Mouse (Mus musculus) right cerebral cortex, postnatal 14 days (tissue): ENCODE results near the gene Kif1c.

ENCODE experiments used
- DNase-seq: peaks from one replicate; pipeline ENCODE4 v3.0.0; 2022

The Kif1c gene

DNA sequence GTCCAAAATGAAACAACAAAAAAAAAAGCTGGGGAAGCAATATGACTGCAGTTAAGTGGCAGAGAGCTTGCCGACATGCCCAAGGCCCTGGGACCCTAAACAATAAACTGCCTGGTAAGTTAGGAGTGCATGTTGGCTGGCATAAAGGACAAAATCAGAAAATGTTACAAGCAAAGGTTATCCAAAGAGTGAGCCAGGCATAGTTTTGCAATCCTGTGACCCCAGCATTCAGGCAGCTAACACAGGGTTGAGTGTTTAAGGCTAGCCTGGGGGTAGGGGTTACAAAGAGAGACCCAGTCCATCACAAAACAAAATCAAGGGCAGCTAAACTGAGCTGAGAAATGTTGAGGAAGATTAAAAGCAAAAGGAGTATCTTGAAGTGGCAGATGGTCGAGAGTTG lies 1.3 kb upstream of the Kif1c start:
- no peak for DNase-seq

DNA sequence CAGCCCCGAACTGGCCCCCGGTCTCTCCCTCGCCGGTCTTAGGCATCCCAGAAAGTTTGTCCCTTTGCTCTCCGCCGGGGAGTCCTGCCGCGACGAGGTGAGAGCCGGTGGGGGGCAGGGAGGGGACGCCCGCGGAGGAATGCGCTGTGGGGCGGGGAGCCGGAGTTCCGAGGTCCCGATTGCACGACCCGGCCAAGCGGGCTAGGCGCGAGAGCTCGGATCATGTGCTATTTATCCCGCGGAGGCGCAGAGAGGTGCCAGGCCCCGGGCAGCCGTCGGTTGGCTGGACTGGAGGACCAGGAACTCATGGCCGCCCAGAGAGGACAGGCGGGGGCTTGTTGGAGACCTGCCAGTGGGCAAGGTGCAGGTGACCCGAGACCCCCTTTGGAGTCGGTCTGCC lies 265 bp downstream of the Kif1c start:
- peak; percentile 64 for DNase-seq

DNA sequence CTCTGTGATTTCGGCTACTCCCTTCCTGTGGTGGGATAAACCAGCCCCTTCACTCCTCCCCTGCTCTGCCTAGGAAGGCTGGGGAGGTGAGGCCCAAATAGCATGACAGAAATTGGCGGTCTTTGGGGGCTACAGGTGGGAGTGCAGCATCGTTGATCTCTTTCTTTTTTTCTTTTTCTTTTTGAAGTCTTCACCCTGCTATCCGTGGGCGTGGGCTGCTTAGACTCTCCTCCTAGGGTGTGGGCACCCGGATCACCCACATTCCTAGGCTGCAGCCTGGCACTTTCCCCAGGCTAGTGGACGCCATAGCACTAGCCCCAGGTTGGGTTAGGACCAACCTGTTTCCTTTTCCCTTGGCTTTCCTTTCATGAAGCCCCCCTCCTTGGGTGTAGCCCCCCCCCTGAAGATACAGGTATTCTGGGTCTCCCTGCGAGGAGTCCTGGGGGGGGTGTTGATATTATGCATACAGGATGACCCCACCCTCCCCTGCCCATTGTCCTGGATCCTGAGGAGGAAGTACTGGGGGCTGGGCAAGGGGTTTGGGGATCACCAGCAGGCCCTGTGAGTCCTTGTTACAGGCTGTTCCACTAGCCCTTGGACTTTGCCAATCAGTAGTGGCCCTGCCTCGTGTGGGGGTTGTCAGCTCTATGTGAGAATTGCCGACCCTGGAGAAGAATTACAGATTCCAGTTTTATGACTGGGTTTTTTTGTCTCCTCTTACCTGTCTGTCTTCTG lies 1.0 kb downstream of the Kif1c start:
- no peak for DNase-seq

DNA sequence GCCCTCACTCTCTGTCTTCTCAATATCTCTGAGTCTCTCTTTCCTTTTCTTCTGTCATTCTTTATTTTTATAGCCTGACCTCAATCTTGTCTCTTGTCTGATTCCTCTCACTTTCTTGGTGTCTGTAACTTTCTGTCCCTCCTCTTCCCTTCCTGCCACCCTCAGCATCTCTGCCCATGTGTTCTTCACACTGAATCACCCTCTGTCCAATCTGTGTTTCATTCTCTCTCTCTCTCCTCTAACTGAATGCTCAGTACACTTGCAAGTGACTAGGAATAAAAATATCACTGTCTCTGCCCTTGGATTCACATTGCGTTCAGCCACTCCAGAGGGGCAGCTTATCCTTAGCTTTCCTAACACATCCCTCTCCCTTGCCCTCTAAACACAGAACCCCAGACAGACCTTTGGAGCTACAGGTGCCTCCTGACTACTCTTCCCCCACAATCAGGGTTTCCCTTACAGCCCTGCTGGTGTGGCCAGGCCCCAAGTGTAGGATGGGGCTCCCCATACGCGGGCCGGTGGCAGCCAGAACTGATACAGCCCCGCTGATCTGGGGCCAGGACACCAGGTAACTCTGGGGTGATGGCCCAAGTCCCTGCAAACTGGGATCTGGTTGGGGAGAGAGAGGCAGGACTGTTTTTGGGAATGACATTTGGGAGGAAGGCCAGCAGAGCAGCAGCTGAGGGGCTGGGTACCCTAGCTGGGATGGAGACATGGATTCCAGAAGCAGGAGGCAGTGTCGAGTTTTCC lies 1.8 kb downstream of the Kif1c start:
- DNase-seq, result no peak

DNA sequence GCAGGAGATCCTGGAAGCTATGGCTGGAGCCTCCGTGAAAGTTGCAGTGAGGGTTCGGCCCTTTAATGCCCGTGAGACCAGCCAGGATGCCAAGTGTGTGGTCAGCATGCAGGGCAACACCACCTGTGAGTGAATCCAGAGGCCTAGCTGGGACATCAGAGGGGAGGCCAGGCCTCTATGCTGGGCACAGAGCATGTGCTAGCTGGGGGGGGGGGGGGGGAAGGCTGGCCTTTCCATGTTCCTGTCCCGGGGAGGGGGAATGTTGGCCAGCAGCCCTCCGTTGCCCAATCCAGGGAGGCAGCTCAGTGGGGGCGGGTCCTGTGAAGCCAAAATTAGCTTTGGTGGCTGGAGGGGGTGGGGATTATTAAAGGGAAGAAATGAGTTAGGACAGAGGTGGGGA lies 2.4 kb downstream of the Kif1c start:
- DNase-seq, result no peak

DNA sequence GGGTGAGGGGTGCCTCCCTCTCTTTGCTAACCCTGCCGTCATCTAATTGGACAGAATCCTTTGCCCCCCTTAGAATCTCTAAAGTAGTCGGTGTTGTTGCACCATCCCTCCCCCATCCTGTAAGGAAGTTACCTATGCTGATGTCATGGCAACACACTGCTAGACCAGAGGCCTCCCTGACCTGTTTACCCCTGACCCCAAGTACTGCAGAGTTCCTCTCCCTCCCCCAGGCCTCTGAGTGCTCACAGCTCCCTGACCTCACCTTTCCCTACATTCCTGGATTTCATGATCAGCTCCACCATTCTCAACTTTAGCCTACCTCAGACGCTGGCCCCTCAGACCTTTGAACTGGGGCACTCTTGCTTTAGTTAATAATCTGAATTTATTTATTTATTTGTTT lies 5.8 kb downstream of the Kif1c start:
- DNase-seq, result no peak

DNA sequence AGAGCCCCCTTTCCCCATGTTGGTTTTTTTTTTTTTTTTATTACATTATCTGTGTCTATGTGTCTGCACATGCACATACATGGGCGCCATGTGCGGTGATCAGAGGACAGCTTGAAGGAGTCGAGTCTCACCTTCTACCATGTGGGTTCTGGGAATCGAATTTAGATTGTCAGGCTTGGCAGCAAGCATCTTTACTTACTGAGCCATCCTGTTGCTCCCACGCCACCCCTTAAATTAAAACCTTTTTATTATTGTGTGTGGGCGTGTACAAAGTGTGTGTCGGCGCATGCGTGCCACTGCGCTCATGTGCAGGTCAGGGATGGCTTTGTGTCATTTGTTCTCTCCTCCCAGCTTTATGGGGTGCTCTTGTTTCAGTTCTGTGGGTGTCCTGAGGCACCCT lies 10.7 kb downstream of the Kif1c start:
- no peak for DNase-seq

DNA sequence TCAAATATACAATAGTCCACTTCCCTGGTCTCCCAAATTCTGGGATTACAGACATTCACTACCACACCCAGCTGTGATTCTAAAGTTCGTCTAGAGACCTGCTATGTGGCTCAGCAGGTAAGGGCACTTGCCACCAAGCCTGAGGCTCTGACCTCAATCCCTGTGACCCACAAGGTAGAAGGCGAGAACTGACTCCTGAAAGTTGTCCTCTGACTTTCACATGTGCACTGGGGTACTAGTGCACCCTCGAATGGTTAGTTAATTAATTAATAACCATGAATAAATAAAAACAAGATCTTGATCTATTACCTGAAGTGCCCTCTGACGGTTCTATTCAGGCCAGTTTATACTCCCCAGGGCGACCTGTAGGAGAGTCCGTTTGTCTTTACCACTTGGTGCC lies 12.9 kb downstream of the Kif1c start:
- no peak for DNase-seq

DNA sequence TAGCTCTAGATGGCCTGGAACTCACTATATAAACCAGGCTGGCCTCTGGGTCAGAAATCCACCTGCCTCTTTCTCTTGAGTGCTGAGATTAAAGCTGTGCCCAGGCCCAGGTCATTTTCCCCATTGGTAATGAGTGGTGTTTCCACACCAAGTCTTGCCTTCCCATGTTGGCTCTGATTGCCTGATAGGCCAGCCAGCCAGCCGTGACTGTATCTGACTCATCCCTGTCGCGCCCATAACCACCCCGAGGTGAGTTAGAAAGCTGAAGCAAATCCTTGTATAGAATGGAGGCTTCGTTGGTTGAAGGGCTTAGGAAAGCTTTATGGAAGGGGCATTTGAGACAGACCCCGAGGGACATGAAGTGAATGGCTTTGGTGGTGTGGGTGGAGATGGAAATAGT lies 15.5 kb downstream of the Kif1c start:
- no peak for DNase-seq

DNA sequence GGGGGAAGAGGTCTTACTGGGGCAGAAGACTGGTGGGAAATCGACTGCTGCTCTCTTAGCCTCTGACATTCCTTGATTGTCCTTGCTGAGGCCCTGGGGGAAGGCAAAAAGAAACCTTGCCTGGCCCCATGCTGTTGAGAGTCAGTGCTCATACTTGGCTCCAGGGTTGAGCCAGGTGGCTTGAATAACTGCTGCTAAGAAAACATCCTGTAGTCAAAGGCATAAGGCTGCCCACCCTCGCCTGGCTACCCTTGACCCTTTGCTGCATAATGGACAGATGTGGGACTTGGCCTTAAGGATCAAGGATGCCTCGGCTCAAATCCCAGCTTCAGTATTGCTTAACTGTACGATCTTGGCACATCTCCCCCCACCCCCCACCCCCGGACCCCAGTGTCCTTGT lies 18.1 kb downstream of the Kif1c start:
- no peak for DNase-seq

DNA sequence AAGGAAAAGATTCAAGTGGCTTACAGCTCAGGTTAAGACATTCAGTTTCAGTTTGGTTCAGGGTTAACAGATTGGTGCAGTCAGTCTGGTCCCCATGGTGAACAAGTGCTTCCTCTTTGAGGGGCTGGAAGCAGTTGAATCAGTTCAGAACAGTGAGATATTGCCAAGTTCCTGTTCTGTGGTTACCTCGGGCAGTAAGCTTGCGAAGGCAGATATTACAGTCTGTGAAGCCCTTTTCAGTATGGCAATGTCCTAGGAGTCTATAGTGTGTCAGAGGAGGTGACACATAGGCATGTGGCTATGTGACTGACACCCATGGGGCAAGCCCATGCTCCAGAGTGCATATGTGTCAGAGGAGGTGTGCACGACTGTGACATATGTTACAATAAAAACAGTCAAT lies 20.2 kb downstream of the Kif1c start:
- no peak for DNase-seq

DNA sequence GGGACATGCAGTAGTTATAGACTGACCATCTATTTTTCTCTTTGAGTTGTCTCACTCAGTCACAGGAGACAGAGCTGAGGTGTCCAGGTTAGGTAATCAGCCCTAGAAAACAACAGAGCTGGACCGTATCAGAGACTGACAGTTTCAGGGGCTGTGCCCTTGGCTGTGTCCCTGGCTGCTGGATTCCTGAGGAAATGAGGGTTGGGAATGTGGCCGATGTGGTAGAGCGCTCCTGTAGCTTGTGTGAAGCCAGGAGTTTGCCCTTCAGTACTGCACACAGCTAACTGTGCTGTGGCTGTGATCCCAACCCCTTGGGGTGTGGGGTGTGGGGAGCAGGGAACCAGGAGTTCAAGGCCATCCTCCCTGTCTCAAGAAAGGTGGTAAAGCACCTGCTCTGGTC lies 20.7 kb downstream of the Kif1c start:
- DNase-seq, result no peak

DNA sequence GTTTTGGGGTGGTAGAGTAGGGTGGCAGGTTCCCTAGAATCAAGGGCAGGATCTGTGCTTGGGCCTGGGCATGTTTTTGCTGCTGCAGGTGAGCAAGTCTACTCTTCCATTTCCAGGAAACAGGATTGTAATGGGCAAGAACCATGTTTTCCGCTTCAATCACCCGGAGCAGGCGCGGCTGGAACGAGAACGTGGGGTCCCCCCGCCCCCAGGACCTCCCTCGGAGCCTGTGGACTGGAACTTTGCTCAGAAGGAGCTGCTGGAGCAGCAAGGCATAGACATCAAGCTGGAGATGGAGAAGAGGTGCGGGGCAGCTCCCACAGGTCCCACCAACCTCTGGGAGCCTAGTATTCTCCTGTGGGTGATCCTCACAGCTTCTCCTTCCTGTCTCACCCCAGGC lies 24.4 kb downstream of the Kif1c start:
- DNase-seq, result no peak

DNA sequence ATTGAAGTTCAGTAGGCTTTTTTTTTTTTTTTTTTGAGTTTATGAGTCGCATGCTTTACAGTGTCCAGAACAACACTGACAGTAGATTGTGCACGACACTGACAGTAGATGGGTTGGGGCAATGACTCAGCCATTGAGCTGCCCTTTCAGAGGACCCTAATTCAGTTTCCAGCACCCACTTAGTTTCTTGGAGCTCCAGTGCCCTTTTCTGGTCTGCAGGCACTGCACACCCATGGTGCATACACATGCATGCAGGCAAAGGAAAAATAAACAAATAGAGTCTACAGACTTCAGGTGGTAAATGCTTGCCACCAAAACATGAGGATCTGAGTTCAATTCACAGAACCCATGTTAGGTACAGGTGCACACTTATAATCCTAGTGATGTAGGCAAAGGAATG lies 26.2 kb downstream of the Kif1c start:
- DNase-seq, result no peak

DNA sequence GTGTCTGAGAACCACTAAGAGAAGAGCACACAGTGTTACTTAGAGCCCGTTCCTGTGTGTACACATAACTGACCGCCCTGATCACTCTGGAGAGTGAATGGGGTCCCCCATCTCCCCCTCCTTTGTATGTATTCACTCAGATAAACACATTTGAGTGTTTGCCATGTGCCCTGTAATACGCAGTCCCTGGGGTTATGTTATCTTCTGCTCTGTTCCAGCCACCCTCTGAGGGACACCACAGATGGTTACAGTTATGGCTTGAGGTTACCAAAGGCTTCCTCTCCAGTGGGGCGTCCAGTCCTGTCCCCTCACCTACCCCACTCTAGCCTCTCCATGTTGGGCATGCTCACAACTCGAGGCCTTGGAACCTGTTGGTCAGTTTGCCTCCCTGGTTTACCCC lies 27.0 kb downstream of the Kif1c start:
- DNase-seq, result no peak

DNA sequence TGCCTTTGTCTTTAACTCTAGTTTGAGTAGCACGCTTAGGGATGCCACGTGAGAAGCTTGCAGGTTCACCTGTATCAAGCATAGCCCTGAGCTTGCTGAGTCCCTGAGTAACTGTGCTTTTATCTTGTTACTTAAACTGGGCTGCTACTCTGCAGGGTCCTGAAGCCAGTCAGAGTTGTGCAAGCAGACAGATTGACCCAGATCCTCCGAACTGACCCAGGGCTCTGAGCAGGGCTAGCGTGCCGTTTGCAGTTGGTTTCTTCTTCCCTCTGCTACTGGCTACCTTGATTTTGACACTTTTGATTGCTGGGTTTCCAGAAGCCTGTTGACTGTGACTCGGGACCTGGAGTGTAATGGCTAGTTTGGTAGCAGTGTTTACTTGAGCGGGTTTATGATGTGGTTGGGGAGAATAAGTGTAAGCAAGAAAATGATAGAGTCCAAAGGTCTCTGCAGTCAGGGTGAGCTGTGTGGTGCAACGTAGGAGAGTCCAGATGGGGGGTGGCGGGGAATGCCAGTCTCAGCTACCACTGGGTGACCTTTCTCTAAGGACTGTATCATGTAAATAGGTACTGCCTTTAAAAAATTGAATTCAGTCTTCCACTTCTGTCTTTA lies 30.2 kb downstream of the Kif1c start:
- no peak for DNase-seq

DNA sequence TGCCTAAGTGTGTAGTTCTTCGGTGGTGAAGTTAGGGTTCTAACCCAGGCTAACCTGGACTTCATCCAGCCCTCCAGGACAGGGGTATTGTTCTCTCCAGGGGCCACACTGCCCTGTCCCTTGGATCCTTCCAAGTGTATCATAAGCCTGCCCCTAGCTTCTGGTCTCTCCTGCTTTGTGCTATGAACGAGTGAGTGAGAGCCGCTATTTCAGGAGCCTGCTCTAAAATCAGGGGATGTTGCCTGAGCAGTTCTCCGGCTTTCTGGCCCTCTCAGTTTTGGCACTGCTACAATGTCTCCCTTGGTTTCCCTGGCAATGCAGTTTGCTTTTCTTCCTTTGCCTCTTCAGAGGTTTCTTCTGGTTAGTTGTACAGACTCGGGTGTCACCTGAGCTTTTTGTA lies 30.8 kb downstream of the Kif1c start:
- DNase-seq, result no peak

DNA sequence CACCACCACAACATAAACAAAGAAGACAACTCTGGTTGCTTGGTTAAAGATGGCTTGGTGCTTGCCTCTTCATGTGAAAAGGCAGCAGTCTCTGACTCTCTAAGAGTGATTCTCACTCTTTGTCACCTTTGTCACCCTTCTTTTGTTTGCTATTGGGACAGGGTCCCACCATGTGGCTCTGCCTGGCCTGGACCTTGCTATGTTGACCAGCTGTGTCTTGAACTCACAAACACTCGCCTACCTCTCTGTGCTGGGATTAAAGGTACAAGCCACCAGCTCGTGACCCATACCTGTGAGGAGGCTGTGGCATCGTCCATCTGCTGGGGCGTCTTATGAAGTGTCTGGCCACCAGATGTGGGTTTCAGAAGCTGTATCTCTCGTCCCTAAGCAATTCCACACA lies 32.9 kb downstream of the Kif1c start:
- DNase-seq, result no peak

DNA sequence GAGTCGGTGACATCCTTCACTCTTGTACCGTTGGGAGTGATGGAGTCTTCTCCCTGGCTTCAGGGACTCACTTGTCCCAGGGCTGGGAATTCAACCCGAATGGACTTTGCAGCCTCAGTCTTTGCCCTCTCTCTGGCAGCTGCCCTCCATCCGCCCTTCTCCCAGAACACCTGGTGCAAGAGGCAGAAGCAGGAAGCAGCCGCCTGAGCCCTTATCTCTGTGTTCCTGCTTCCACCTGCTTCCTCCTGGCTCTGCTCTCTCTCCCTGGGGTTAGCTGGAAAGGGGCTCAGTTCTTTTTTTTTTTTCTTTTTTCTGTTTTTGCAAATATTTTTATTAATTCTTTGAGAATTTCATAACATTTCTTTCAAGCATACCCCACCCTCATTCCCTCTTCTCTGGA lies 37.4 kb downstream of the Kif1c start:
- no peak for DNase-seq

DNA sequence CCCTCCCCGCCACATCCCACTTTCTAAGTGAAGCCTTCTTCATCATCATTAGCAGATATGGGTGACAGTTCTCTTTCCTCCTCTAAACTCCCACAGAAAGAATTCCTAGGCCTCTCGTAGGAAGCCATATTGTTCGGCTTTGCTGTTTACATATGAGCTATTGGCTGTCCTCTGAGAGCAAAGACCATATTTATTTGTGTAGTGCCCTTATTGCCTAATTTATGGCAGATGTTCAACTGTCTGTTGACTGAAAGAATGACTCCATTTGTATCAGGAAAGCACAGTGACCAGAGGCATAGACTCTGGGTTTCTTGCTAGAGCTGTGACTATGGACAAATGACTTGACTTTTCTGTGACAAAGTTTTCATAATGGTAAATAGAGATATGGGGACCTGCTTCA lies 41.3 kb downstream of the Kif1c start:
- DNase-seq, result no peak

DNA sequence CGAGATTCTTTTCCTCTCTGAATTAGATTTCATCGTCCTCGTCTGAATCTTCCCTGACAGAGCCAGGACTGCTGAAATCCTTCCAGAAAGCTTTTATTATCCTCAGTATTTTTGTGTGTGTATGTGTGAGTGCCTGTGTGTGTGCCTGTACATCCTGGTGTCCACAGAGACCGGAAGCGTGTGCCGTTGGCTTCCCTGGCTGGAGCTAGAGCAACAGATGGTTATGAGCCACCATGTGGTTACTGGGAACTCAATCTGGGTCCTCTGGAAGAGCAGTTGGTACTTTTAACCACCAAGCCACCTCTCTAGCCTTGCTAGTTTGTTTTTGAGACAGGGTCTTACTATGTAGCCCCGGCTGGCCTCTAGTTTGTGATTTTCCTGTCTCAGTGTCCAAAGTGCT lies 41.8 kb downstream of the Kif1c start:
- no peak for DNase-seq

DNA sequence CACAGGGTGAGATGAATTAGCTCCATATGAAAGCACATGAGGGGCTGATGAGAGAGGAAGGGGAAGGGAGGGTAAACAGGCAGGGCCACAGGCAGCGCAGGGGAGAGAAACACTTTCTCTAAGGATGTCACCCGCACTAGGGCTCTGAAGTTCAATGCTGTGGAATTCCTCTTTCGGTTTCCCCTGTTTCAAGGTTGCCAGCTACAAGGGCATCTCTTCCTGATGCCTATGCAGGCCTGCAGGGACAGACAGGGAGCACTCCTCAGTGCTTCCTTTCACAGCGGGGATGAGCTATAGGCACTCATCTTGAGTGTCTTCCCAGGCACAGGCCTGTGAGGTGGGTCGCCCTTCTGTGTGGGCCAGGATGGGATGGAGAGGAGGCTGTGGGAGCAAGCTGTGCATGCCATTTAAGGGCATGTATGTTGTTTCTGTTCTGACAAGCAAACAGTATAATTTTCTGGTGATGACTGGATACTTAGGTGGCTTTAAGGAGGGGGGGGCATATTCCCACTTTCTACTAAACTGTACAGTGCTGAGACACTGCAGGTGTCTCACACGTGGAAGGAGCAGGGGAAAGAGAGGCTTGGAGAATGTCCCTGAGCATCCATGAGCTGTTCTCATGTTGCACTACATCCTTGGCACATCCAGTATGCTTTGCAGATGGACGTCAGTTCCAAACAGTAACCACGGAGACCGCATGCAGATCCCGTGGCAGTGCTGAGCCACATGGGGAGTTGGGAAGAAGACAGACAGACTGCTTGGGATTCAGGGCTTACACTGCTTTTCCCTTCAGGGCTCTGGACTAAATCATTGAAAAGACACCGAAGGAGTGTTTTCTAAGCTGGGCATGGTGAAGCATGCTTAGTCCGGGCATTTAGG lies 42.5 kb downstream of the Kif1c start:
- DNase-seq, result no peak

DNA sequence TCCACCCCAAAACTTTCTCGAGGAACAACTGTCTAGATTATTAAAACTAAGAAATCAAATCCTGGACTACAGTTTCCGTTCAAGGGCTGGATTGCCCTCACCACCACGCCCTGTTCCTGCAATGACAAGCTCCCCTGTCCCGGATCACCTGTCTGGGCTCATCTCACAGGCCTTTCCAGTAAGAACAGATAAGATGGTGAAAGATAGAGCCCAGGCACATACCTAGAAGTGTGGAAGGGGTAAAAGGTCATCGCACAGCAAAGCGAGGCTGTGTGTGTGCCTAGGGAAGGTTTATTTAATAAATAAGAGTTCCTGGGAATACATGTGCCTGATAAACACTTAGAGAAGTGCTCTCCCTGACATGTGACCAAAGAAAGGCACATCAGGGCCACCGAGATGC lies 45.3 kb downstream of the Kif1c start:
- no peak for DNase-seq
